Mouse (Mus musculus): ENCODE measurements at regions not wholly inside any gene's neighbourhood (a gene's known extent, or its start where the extent isn't known, plus 50 kb on each side); places are given as distances from the start of the nearest gene placed in this dataset.

DNA sequence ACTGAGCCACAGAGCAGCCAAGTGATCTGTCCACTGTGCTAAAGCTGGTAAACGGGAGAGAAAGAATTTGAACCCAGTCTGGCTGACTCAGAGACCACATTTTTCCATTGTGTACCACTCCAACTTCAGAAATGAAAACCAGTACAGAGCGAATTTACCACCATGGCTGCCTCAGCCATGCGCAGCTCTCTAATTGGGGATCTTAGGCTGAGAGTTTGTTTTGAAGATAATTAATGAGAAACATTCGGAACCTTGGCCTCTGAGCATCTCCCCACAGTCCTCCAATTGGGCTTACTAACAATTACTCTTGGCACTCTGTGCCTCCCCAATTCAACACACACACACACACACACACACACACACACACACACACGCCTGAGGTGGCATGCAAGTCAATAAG, 128.3 kb downstream of the Mtx3 start:
- no peak for DNase-seq (ENCODE audit: low read depth in 2 of 2, low spot score in 2 of 2)

DNA sequence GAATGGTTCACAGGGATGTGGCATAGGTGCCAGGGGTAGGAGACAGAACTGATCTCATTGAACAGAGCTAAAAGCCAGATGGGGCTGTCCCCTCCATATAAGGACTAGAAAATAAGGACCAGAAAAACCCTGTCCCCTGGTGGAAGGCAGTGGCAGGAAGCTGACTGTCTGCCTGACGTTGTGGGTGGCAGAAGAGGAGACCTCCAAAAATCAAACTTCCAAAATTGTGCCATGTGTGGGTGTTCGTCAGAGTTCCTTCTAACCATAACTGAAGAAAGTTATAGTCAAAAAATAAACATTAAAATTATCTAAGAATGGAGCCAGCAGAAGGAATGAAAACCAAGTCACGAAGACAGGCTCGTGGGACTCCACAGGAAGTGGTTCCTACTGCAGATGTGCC, 129.2 kb downstream of the Mtx3 start:
- DNase-seq (ENCODE audit: low read depth in 2 of 2, low spot score in 2 of 2) = no peak

- peak; percentile 71 to 75 for DNase-seq (ENCODE audit: low read depth in 2 of 2, low spot score in 2 of 2)
Measured at GRCm38 (mm10) chr13:92986719-92987553, 142.4 kb downstream of the Mtx3 start.

DNA sequence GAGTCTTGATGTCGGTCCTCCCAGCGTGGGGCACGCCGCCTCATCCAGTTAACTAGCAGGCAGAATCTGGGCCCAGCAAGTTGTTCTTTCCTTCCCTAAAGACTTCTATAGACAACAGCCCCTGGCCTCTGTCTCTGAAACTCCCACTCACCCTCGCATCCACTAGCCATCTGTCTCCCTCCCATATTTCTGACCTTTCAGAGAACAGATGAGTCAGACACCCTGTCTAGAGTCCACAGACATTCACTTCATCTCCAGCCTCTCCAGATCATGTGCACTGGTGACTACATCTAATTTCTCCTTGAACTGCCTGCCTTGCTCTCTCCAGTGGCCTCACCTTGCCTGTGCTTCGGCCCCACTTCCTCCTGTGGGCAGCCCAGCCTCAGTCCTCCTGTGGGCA, 143.1 kb downstream of the Mtx3 start:
- no peak for DNase-seq (ENCODE audit: low read depth in 2 of 2, low spot score in 2 of 2)

GRCm38 (mm10) chr13:92988600-92988999, 144.0 kb downstream of the Mtx3 start:
- DNase-seq (ENCODE audit: low read depth in 2 of 2, low spot score in 2 of 2) = no peak

- no peak for DNase-seq (ENCODE audit: low read depth in 2 of 2, low spot score in 2 of 2)
Measured at GRCm38 (mm10) chr13:92990316-92991206, 146.0 kb downstream of the Mtx3 start.

All from CD8-positive naive resting alpha-beta T cell, adult 2 months (primary cell).